Mouse (Mus musculus) gastrocnemius, postnatal 14 days (tissue): ENCODE results near the gene 4930453N24Rik. TPM values are rescaled to one million over a fixed set of nuclear protein-coding genes. Genes with fewer than 3 reads are reported as not detected.

ENCODE experiments used
- DNase-seq: peaks from one replicate; pipeline ENCODE4 v3.0.0; 2021; ENCODE audit warnings: mixed read lengths
- intact Hi-C: fragments of 180-260 bp; cut with DNase I; formaldehyde crosslinking; loops from one replicate; pipeline ENCODE4 v1.15.1; 2025; ENCODE audit warnings: low total_unique reads
- long read RNA-seq, 2 experiments: library from polyadenylated mRNA; stranded (forward); transcript quantifications; one replicate each; pipeline ENCODE4 v2.0.0; 2021
- total RNA-seq, 2 experiments: library from RNA; stranded (reverse); gene quantifications; 2 replicates each; pipeline ENCODE4 v1.2.3; 2021

Gene 4930453N24Rik
- 10 to 100 TPM; 24.0 to 26.0 TPM for total RNA-seq
- long read RNA-seq, experiment 1, full-length matches to known transcripts = 15 of 15 reads
- long read RNA-seq, experiment 1, partial matches to known transcripts = 0 of 15 reads
- long read RNA-seq, experiment 1, other reads (novel, unspliced or antisense) = 0 of 15 reads
- long read RNA-seq, experiment 2, full-length matches to known transcripts = 12 of 17 reads
- long read RNA-seq, experiment 2, partial matches to known transcripts = 0 of 17 reads
- long read RNA-seq, experiment 2, other reads (novel, unspliced or antisense) = 5 of 17 reads

- intact Hi-C loops = loop anchor here (10.0 kb wide), 1 partner anchor 84 kb away; the partner anchor contains the start of genes Cggbp1 and Zfp654
- DNase-seq = peak; percentile 89
Observed at GRCm38 (mm10) chr16:64770521-64771430, at the start of gene 4930453N24Rik. TSS of gene 4930453N24Rik (minus strand) at chr16:64771161.

- no peak for DNase-seq
- intact Hi-C loops = no loop called here
Observed at GRCm38 (mm10) chr16:64817094-64817765, 46.3 kb upstream of the 4930453N24Rik start.

- intact Hi-C loops = no loop called here
- no peak for DNase-seq
Observed at GRCm38 (mm10) chr16:64803041-64803440, 32.1 kb upstream of the 4930453N24Rik start.

- no peak for DNase-seq
- intact Hi-C loops = no loop called here
Observed at GRCm38 (mm10) chr16:64801638-64802037, 30.7 kb upstream of the 4930453N24Rik start.

GRCm38 (mm10) chr16:64800393-64800792, 29.4 kb upstream of the 4930453N24Rik start:
- no peak for DNase-seq
- intact Hi-C loops = no loop called here

- no peak for DNase-seq
- intact Hi-C loops = no loop called here
Observed at GRCm38 (mm10) chr16:64794802-64795201, 23.8 kb upstream of the 4930453N24Rik start.

- DNase-seq = no peak
- intact Hi-C loops = no loop called here
Observed at GRCm38 (mm10) chr16:64789706-64790105, 18.7 kb upstream of the 4930453N24Rik start.

DNA sequence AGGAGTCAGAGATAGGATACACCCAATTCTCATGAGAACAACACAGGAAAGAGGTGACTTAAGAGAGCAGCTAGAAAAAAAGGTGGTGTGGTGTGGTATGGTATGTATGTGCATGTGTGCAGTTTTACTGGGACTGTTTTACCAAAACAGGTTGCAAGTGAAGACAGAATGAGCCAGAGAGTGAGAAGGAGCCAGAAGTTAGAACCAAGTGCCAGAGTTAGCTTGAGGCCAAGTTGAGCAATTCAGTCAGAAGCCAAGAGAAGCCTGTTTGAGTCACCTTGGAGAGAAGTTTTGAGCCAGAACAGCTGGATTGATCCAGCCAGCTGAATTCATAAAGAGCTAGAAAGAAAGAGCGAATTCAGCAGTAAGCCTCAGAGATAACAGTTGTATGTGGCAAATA, 4.6 kb upstream of the 4930453N24Rik start:
- DNase-seq = no peak
- intact Hi-C loops = loop anchor here (10.0 kb wide), 1 partner anchor 79 kb away; the partner anchor contains the start of genes Cggbp1 and Zfp654

- intact Hi-C loops = loop anchor here (10.0 kb wide), 1 partner anchor 83 kb away; the partner anchor contains the start of genes Cggbp1 and Zfp654
- no peak for DNase-seq
Observed at GRCm38 (mm10) chr16:64771431-64771818, 464 bp upstream of the 4930453N24Rik start.

GRCm38 (mm10) chr16:64766696-64767300, 4.2 kb downstream of the 4930453N24Rik start:
- no peak for DNase-seq
- intact Hi-C loops = no loop called here

DNA sequence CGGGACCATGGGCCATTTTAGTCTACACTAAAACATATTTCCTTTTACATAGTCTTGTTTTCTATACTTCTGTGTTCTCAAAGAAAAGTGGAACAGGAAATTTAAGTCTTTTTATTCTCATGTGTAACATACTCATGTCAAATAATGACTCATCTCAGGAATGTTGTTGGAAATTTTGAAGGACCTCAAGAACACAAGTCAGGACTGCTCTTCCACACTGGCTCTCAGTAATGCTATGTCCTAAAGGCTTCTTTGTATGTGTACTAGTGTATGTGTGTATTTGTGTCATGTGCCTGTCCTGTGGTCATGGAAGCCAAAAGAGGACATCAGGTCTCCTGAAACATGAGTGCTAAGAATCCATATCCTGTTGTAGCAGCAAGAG, 11.7 kb downstream of the 4930453N24Rik start:
- DNase-seq = no peak
- intact Hi-C loops = no loop called here

- intact Hi-C loops = no loop called here
- DNase-seq = no peak
Observed at GRCm38 (mm10) chr16:64758561-64759244, 12.3 kb downstream of the 4930453N24Rik start.

GRCm38 (mm10) chr16:64757666-64758400, 13.1 kb downstream of the 4930453N24Rik start:
- DNase-seq = no peak
- intact Hi-C loops = no loop called here

GRCm38 (mm10) chr16:64756321-64756720, 14.6 kb downstream of the 4930453N24Rik start:
- intact Hi-C loops = no loop called here
- no peak for DNase-seq

DNA sequence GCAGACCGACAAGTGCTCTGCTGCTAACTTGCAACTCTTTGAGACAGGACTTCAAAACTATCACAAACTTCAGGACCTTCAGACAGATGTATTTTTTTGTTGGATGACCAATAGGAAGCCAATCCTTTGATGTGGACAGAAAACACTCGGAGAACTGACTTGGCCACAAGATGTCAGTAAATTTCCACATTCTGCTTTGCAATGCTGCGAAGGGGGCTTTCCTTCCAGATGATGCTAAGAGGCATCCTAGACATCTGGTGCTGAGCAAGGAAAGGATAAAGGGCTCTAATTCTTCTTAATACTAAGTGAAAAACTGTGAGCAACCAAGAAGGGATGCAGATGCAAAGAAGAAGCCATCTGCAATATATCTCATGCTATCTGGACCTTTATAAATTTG, 16.2 kb downstream of the 4930453N24Rik start:
- no peak for DNase-seq
- intact Hi-C loops = no loop called here

DNA sequence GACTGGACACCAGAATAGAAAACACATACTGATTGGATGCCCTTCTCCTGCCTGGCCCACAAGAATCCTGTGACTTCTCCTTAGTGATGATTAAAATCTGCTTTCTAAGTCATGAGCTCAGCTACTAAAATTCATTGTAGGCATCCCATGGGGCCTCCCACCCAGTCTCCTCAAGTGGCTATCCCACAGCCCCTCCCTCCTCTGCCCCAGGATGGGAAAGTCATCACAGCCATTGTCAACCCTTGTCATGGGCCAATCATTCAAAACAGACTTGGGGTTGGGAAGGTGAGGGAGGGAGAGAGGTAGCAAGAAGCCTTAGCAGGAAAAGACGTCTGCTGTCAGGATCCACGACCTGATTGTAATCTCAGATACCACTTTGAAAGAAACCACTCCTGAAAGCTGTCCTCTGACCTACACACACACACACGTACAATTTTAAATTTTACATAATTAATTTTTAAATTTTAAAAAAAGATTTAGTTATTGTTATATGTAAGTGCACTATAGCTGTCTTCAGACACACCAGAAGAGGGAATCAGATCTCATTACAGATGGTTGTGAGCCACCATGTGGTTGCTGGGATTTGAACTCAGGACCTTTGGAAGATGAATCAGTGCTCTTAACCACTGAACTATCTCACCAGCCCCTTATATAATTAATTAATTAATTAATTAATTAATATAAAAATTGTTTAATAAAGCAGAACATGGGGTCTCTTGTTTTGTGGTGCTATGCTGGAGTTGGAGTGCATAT, 16.8 kb downstream of the 4930453N24Rik start:
- DNase-seq = no peak
- intact Hi-C loops = no loop called here

GRCm38 (mm10) chr16:64748237-64748636, 22.7 kb downstream of the 4930453N24Rik start:
- intact Hi-C loops = loop anchor here (10.0 kb wide), 2 partner anchors 873 to 1803 kb away; no protein-coding TSS in a partner anchor
- peak; percentile 59 for DNase-seq
